Mouse (Mus musculus) adrenal gland (tissue): ENCODE measurements around the gene Mex3a.

Experiments
- intact Hi-C: fragments of 180-260 bp; cut with DNase I; formaldehyde crosslinking; loops from one replicate; pipeline ENCODE4 v1.15.1; 2025

Gene Mex3a

DNA sequence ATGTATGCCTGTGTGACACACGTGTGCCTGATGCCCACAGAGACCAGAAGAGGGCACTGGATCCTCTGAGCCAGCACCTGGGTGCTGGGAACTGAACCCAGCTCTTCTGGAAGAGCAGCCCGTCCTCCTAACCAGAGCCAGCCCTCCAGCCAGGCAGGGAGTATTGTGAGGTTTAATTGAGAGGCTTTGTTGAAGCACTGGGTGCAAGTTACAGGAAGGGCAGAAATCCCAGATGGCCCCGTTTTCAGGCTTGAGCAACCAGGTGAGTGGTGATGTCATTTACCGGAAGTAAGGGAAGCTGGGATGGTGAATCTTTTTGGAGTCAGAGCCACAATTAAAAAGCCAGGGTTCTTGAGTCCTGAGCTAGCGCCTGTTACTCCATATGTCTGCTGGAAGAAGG, 7.2 kb upstream of the Mex3a start:
- intact Hi-C loops: loop anchor here (5.0 kb wide), 1 partner anchor 118 kb away; no protein-coding TSS in a partner anchor

DNA sequence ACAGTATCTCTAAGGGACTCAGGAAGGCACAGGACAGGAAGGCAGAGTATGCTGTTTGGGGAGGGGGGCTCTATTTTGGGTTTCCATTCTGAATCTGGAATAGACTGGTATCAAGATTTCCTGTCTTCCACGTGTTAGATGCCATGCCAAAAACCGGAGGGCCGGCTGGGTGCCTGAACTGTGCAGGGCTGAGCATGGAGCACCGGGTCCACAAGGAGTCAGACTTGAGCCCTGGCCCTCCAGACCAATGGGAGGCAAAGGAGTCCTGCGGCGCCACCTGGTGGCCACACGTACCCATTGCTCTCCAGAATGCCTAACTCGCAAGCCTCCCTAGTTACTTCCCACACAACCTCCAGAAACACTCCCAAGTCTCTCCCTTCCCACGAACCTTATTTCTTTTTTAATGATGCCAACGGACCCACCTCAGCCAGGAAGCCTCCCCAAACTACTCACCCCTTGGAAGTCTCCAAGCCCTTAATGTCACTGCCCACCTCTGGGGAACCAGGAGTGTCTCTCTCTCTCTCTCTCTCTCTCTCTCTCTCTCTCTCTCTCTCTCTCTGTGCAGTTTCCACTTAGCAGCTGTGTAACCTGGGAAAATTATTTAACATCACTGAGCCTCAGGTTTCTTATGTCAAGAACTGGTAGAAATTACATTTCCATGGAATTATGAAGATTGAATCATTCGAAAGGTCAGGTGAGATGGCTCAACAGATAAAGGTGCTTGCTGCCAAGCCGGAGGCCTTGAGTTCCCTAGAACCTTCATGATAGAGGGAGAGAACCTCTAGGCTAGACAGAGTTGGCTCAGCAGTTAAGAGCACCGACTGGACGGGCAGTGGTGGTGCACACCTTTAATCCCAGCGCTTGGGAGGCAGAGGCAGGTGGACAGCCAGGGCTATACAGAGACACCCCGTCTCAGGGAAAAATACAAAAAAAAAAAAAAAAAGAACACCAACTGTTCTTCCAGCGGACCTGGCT, 5.8 kb upstream of the Mex3a start:
- intact Hi-C loops: loop anchor here (5.0 kb wide), 1 partner anchor 119 kb away; no protein-coding TSS in a partner anchor

DNA sequence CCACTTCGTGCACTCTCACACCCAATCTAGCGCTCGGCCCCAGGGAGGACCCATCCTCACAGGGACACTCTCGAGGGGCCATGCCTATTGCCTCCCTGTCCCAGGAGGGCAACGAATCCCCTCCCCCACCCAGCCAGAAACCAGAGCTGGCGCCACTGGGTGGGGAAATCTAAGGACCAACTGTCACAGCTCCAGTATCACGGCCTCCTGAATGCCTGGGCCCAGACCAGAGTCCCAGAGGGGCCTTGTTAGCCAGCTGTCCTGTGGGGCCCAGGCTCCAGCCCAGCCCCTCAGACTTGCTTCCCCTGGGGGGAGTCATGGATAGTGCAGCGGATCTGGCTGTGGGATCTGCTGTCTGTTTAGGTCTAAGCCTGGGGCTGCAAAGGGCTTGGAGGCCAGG, 4.6 kb upstream of the Mex3a start:
- intact Hi-C loops: loop anchor here (5.0 kb wide), 1 partner anchor 120 kb away; no protein-coding TSS in a partner anchor

- intact Hi-C loops: loop anchor here (5.0 kb wide), 1 partner anchor 121 kb away; no protein-coding TSS in a partner anchor
These were observed 3.5 kb upstream of the Mex3a start for GRCm38 (mm10) chr3:88528646-88529045.

- intact Hi-C loops: loop anchor here (5.0 kb wide), 1 partner anchor 122 kb away; no protein-coding TSS in a partner anchor
These were observed 2.8 kb upstream of the Mex3a start for GRCm38 (mm10) chr3:88529204-88530000.

GRCm38 (mm10) chr3:88530082-88530864, 1.9 kb upstream of the Mex3a start:
- intact Hi-C loops: no loop called here

DNA sequence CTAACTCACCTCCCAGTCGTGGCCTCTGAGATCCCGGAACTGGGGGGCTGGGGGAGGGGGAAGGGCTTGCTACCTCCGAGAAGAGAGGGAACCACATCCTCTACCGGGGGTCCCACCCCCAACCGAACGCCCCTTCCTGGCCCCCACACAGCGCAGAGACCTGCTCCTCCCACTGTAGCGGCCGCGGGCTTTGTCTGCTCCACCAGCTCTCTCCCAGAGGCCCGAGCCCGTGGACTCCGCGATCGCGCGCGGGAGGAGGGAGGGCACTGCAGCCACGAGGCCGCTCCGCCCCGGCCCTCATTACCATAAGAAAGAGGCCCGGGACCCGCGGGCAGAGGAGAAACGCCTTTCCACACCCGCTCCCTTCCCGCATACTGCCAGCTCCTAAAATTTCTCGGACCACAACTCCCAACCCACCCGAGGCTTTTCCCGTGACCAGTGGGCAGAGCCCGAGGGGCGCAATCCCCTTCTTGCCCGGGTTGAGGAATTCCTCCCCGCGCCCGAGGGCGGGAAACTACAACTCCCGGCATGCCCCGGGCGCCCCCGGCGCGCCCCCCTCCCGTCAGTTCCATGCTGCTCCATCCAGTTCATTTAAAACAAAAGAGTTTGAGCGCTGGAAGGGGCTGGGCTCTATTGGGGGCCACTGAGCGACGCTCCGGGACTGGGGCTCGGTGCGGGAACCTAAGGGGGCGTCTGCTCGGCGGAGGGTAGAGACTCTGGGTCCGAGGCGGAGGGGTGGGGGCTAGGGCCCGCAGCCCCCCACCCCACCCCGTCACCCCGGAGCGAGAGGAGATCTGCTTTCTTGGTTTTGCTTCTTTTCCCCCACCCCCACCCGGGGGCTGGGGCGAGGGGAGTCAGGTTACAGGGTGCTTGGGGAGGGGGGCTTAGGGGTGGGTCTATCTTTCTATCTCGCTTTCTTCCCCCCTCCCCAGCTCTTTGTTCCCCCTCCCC, 572 bp upstream of the Mex3a start:
- intact Hi-C loops: no loop called here

GRCm38 (mm10) chr3:88532689-88533511, 705 bp downstream of the Mex3a start:
- intact Hi-C loops: no loop called here

- intact Hi-C loops: no loop called here
These were observed 1.5 kb downstream of the Mex3a start for GRCm38 (mm10) chr3:88533706-88534105.

DNA sequence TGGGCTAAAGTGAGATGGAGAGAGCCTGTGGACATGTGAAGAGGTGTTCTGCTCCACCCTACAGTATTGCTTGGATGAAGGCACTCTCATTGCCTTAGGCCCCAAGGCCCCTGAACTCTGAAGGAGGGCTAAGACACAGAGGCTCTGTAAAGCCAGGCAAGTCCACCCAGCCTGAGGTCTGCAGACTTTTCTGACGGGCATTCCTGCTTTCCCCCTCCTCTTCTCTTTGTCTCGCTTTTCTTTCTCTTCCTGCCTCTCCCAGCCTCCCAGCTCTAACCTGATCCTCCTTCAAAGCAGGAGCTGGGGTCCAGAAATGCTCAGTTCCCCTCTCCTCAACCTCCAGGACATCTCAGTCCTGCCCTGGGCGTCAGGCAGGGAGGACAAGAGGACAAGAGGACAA, 2.8 kb downstream of the Mex3a start:
- intact Hi-C loops: no loop called here

- intact Hi-C loops: no loop called here
These were observed 3.3 kb downstream of the Mex3a start for GRCm38 (mm10) chr3:88535527-88535926.

GRCm38 (mm10) chr3:88536103-88536930, 4.1 kb downstream of the Mex3a start:
- intact Hi-C loops: no loop called here

DNA sequence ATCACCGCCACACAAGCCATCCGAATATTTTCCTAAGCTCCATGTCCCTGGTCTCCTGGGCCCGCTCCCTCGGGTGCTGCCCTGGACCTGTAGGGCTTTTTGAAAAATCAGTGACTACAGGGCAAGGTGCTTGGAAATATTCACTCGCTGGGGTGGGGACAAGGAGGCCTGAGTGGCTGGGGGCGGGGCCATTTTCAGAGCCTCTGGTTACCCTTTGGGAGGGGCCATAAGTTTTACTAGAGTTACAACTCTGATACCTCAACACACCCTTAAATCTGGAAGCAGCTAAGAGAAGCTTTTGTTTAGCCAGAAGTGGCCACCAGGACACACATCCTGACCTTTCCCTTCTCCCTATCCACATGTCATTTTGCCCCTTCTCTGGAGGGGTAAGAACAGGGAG, 5.0 kb downstream of the Mex3a start:
- intact Hi-C loops: no loop called here

- intact Hi-C loops: no loop called here
These were observed 6.3 kb downstream of the Mex3a start for GRCm38 (mm10) chr3:88538271-88539145.

- intact Hi-C loops: no loop called here
These were observed 7.2 kb downstream of the Mex3a start for GRCm38 (mm10) chr3:88539397-88539796.

DNA sequence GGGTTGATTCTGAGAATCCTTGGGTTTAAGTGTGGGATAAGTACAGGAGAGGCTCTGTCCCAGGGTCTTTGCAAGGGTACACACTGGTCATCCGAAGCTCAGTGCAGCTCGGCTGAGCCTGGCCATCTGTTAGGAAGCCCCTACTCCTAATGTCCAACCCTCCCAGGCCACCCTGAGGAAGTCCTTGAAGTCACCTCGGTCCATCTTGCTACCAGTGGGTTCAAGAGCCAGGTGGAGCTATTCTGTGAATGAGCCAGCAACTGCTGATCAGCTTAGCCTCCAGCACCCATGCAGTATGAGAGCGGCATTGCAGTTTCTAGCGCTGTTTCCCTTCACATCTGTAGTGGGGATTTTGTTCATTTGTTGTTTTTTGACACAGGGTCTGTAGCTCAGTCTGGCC, 7.9 kb downstream of the Mex3a start:
- intact Hi-C loops: loop anchor here (5.0 kb wide), 1 partner anchor 62 kb away; no protein-coding TSS in a partner anchor
